Mouse (Mus musculus): ENCODE results near the gene Olfr493.

Gene Olfr493

GRCm38 (mm10) chr7:108346879-108347278, at the start of gene Olfr493:
Gene Olfr493, minus strand, starts transcription at chr7:108346979.
- DNase-seq: no peak

DNA sequence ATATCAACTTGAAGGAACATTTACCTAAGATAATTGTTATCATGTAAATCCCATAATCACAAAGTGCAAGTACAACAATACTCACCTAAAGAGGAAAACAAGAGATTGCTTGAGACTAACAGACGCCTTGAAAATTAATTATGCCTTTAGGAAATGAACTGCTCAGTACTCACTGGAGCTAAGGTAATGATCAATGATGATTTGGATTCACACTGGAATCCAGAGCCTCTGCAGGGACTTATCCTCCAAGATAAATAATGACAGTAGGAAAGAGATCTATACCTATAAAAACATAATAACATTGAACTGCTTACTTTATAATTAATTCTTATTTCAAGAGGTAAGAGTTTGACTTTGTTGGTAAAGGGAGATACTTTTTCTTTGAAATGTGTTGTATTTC, 46.1 kb upstream of the Olfr493 start, which contains the start of gene Olfr495:
Olfr495 (plus strand) TSS at position 301 of the 400 bp plus-strand sequence.
- DNase-seq: no peak

- DNase-seq: no peak
Observed at GRCm38 (mm10) chr7:108365035-108365434, 18.3 kb upstream of the Olfr493 start, which contains the start of gene Olfr494. Gene Olfr494, plus strand, starts transcription at chr7:108365335.

GRCm38 (mm10) chr7:108323574-108323973, 23.2 kb downstream of the Olfr493 start, which contains the start of gene Olfr492:
Gene Olfr492, minus strand, starts transcription at chr7:108323674.
- DNase-seq: no peak

- no peak for DNase-seq
Observed at GRCm38 (mm10) chr7:108313151-108313550, 33.6 kb downstream of the Olfr493 start, which contains the start of gene Olfr491. Gene Olfr491, plus strand, starts transcription at chr7:108313451.

Data from embryo, embryonic 11 days (tissue).